Mouse (Mus musculus): ENCODE results near the gene Olfr959.

The Olfr959 gene

DNA sequence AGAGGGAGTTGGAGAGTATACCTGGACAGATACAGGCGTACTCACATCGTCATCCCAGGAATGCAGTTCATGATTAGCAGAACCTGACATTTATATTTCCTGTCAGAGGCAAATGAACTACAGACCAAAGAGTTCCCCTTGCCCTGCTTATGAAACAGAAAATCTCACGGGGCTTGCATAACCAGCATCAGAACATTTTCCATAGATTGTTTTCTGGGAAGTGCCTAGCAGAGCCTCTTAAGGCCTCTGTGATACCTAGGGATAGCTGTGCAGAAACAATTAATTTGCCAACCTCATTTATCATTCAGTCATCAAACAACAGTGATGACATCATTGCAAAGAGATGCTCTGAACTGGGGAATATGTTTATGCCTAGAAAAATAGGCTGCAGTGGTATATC, at the start of gene Olfr959:
Gene Olfr959, minus strand, starts transcription at position 101 of the 400 bp plus-strand sequence.
- no peak for DNase-seq (ENCODE audit: low spot score in 2 of 2)

DNA sequence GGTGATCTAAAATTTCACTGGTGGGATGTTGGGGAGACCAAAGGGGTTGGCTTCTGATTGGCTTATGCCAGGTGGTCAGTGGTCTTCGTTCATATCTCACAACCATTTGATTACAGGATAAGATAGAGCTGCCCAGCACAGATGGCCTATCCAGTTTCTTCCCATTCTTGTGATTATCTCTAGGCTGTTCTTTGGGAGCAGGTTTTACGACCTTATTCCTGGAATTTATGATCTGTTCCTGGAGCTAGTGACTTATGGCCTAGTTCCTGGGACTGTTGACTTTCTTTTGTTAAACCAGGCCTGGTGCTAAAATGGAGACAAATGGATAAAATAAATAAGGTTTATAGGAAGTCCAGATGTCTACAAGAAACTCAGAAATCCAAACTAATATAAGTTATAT, 49.3 kb upstream of the Olfr959 start:
- DNase-seq (ENCODE audit: low spot score in 2 of 2): no peak

DNA sequence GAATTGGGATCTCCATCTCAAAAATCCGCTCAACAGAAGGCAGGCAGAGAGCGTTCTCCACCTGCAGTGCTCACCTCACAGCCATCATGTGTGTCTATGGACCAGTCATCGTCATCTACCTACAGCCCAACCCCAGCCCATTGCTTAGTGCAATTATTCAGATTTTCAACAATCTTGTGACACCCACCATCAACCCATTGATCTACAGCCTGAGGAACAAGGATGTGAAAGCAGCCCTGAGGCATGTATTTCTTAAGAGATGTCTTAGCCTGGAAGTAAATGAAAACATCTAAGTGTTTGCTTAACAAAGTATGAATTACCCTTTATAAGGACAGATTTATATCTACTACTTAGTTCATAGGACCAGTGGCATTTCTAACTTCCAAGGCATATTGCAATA, 48.4 kb upstream of the Olfr959 start:
- no peak for DNase-seq (ENCODE audit: low spot score in 2 of 2)

DNA sequence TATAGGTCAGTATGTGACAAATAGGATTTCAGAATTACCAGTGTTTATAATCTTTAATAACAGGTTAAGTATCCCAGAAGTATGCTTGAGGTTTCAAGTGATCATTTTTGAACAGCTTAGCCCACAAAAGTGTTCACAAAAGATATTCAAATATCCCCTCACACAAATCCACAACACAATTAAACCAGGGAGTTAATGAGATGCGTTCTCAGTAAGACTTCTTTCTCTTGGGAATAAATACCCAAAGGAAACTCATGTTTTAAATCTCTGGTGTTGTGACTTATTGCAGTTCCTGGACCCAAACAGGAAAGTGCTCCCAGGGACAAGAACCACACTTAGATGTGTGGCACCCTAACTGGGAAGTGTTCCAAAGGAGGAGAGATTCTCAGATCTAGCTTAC, 45.7 kb upstream of the Olfr959 start, which contains the start of gene Olfr960:
Gene Olfr960, plus strand, starts transcription at position 301 of the 400 bp plus-strand sequence.
- no peak for DNase-seq (ENCODE audit: low spot score in 2 of 2)

DNA sequence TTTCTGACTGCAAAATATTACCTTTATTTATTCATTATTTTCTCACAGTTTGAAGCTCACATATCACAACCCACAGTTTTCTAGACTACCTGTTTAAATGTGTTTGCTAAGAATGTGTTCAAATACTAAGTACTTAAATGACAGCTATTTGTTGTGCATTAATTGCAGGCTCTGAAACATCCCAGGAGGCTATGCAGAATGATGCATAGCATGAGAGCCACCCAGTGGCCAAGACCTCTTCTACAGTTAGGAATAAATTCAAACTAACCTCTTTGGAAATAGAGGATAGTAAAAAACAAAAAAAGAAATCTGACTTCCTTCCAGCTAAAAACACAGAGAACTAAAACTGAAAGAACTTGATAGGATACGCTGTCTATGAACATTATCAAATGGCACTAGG, 36.6 kb upstream of the Olfr959 start:
- DNase-seq (ENCODE audit: low spot score in 2 of 2): no peak

DNA sequence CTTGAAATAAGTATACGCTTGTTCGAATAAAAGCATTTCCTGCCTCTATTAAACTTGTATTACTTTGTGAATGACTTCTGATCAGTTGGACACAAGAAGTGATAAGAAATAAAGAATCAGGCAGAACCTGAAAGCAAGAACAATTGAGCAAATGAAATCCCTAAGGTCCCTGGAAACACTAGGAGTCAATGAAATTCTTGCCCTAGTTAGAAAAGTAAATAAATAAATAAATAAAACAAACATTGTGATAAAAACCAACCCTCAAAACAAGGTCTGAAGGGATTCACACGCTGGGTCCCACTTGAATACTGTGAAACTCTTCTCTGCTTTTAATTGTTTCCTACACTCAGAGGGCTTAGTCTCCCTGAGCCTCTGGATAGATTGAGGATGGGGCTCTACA, 35.0 kb upstream of the Olfr959 start, which contains the start of gene Olfr148:
Gene Olfr148, plus strand, starts transcription at position 301 of the 400 bp plus-strand sequence.
- DNase-seq (ENCODE audit: low spot score in 2 of 2): no peak

DNA sequence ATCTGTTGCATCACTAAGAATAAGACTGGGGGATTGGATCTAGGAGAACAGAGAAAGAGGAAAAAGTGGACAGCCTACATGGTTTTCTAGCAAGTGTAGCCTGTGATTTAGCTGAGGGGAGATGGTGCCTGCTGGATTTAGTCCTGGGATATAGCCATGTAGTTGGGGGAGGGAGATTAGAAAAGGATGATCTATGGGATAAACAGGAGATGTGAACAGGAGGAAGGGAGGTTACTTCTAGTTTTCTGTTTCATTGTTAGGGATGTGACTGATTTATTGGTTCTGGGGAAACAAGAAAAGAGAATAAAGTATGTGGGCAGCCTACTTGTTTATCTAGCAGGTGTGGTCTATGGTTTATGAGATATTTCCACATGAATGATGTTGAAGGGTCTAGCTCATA, 33.1 kb upstream of the Olfr959 start:
- DNase-seq (ENCODE audit: low spot score in 2 of 2): no peak

DNA sequence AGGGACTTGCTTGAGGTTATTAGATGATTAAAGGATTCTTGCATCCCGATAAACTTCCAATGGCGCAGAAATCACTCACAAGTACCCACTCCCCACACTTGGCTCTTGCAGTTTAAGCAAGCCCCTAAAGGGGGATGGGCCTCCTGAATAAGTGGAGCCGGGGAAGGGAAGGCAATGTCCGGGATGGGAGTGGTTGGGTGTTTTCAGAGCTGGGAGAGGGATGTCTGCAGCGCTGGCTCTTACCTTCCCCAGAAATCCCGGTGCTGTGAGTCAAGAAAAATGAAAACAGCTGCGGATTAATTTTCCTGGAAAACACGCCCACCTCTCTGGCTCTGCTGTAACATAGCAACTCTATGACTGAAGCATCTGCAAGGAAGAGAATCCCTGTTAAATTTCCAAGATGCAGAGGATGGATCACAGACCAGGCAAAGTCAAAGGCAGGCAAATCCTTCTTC, 28.7 kb upstream of the Olfr959 start, which contains the start of gene AW551984:
Gene AW551984, minus strand, starts transcription at position 405 of the 455 bp plus-strand sequence.
- peak in 1 of 2 experiments; percentile 1 for DNase-seq (ENCODE audit: low spot score in 2 of 2)

DNA sequence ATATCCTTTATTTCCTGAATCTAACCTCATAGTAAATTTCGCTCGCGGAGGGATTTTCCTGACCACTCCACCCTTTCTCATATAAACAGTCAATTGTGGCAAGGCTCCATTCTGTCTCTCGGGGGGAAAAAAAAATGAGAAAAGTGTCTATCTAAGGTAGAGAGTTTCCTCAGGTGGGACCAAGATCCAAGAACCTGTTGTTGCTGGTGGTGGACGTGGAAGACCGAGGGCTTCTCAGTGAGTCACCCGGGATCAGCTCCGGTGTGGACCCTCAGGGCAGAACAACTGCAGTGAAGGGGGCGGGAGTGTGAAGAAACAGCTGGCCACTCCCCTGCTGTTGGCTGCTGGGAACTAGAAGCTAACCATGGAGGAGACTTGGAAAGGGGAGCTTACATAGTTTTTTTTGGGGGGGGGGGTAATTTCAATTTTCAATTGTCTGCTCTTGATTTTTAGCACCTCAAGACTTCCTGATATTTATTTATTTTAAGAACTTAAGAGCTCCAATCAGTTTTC, 28.0 kb upstream of the Olfr959 start:
- DNase-seq (ENCODE audit: low spot score in 2 of 2): no peak

DNA sequence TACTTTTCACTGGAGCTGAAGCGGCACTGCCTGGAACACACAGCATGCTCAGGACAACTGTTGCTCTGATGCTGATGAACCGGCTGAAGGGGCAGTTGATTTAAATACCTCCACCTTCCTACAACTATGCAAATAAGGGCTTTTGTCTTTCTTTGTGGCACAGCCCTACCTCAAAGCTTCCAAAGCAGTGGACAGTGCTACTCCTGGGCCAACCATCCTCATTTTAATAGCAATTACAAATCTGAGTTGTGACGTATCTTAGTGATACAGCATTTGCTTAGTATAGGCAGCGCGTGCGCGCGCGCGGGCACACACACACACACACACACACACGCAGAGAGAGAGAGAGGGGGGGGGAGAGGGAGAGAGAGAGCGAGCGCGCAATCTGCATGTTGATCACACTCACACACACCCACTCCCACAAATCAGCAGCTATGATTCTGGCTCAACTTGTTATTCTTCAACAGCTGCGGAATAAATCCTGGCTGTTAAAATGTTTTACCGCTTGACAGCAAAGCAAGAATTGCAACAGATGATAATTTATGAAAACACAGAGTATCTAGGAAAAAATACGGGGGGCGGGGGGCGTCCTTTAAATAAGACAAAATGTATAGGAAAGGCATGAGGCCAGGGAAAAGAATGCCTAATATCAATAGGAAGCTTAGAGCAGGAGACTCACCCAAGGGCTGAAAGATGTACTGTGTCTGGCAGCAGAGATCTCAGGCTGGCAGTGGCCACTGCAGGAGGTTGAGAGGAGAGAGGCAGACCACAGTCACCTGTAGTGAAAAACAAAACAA, 27.4 kb upstream of the Olfr959 start:
- no peak for DNase-seq (ENCODE audit: low spot score in 2 of 2)

DNA sequence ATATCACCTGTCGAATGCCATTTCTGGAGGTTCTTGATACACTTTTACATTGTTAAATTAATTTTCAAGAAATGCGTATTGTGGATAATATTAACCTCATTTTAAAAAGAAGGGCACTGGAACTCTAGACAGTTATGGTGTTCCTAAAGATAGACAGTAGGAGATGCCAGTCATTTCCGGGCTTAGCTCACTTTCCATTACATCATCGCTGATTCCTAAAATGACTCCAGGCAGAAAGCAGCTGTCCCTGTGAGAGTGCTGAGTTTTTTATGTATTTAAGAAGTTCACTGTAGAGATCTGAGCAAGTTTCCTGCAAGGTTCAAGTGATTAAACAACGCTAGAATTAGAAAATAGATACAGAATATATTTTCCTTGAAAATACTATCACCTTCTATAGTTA, 1.7 kb upstream of the Olfr959 start:
- no peak for DNase-seq (ENCODE audit: low spot score in 2 of 2)

DNA sequence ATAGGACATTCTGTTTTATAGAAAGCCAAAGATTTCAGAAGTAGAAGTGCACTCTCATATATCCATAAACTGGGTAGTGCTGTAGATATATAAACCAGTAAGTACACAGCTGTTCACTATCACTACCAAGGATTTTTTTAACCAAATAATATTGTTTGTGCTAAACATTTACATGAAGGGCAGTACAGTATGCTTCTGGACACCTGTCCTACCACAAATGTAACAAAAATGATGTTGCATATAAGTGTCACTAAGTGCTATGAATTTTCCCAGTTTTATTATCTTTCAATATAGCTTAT, 17.1 kb downstream of the Olfr959 start:
- DNase-seq (ENCODE audit: low spot score in 2 of 2): no peak

DNA sequence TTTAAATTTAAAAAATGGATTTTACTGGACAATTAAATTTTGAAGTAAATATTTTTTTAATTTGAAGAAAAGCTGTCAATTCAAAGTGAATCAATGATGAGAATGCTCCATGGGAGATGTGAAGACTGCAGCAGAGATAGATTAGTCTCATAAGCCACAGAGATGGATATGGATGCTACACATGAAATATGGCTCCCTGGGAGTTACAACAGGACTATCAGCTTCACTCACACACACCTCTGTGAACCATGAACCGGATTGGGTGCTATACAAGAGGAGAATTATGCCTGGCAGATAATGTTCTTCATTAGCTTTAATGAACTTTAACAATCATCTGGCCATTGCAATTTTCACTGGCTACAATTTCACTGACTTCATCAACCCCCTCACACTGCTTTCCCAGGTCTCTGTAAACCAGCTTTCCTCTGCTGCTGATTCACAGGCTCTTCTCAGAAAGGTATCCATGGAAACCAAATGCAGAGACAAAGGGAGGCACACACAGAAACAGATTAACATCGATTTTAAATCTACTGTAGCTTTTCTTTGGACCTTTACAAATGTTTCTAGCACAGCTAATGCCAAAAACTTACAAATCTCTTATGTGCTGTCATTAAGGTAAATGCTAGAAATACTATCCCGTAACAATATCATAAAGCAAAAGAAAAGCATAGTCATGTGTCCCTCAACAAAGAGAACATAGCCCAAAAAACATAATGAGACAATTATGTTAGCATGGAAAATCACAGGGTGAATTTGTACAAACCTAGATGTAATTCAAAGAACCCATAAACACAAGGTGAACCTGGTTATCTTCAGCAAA, 17.6 kb downstream of the Olfr959 start:
- DNase-seq (ENCODE audit: low spot score in 2 of 2): no peak

DNA sequence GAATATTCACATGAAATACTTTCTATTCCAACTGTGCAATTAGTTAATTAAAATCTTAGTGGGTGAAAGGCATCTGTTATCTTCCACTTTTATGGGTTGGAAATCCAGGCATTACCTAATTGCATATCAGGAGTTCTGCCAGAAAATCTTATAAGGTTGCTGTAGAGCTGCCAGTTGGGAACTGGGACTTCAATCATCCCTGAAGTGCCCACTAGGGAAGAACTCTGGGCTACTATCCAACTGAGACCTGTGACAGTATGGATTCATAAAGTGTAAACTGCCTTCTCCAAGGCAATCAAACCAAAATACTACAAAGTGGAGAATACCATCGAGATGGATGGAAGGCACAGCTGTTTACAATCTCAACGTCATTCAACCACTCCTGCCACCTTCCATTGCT, 21.4 kb downstream of the Olfr959 start, which contains the start of gene Olfr958:
Gene Olfr958, minus strand, starts transcription at position 109 of the 400 bp plus-strand sequence.
- DNase-seq (ENCODE audit: low spot score in 2 of 2): no peak

DNA sequence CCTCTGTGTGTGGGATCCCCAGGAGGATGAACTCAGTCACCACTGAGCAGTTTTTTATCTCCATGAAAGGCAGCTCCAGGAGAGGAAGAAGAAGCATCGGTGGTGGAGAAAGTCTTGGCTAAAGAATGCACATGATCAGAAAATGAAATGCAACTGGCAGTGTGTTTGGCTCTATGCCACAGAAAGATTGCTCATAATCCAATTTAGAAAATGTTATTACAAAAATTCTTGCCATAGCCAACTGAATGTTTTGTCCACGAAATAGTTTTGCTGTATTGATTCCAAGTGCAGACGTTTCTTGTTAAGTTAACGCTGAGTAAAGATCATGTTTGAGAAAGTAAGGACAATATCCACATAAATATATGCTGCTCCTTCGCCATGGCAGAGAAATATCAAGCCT, 24.6 kb downstream of the Olfr959 start:
- DNase-seq (ENCODE audit: low spot score in 2 of 2): no peak

DNA sequence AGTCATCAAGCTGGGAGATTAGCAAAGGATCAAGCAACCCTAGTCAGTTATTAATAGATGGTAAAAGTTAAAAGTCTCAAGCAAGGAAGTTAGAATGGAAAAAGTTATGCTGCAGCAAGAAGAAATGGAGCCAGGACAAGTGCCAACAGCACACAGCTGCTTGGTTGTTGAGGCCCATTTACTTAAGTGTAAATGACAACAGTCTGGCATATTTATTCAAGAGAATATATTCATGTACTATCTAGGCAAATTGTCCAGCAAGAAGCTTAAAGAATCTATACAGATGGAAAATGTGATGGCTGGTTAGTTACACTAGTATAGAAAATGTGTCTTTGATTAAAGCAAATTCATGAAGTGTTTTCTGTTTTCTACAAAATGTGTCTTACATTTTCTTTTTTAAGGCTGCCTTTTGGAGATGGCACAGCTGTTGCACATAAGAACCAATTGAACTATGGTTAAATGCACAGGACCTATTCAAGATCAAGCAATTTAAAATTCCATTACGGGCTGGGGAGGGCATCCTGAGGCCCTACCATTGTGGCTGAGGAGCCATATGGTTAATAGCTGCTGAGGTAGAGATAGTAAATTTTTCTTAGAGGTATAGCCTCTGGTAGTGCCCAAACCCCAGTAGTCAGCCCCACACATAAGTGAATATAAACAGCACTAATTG, 51.6 kb downstream of the Olfr959 start:
- no peak for DNase-seq (ENCODE audit: low spot score in 2 of 2)

Data from urinary bladder, adult 18-20 months (tissue).